Mouse (Mus musculus): ENCODE data around the gene Ubtf.

Ubtf gene

GRCm38 (mm10) chr11:102295598-102296471 lies 23.7 kb downstream of the Ubtf start:
- in situ Hi-C loops (cut with MboI): loop anchor here (25.0 kb wide), 1 partner anchor 859 kb away; the partner anchor contains the start of genes Ifi35, Ptges3l, Rpl27 and Rundc1

GRCm38 (mm10) chr11:102294887-102295597 lies 24.5 kb downstream of the Ubtf start:
- in situ Hi-C loops (cut with MboI): loop anchor here (25.0 kb wide), 1 partner anchor 858 kb away; the partner anchor contains the start of genes Ifi35, Ptges3l, Rpl27 and Rundc1

- in situ Hi-C loops (cut with MboI): loop anchor here (25.0 kb wide), 1 partner anchor 857 kb away; the partner anchor contains the start of genes Ifi35, Ptges3l, Rpl27 and Rundc1
These were observed 25.1 kb downstream of the Ubtf start for GRCm38 (mm10) chr11:102294416-102294815.

- in situ Hi-C loops (cut with MboI): loop anchor here (25.0 kb wide), 1 partner anchor 857 kb away; the partner anchor contains the start of genes Ifi35, Ptges3l, Rpl27 and Rundc1
These were observed 25.6 kb downstream of the Ubtf start for GRCm38 (mm10) chr11:102293971-102294370.

GRCm38 (mm10) chr11:102291051-102291535 lies 28.4 kb downstream of the Ubtf start:
- in situ Hi-C loops (cut with MboI): loop anchor here (25.0 kb wide), 1 partner anchor 854 kb away; the partner anchor contains the start of genes Ifi35, Ptges3l, Rpl27 and Rundc1

- in situ Hi-C loops (cut with MboI): loop anchor here (25.0 kb wide), 1 partner anchor 853 kb away; the partner anchor contains the start of genes Ifi35, Ptges3l, Rpl27 and Rundc1
These were observed 29.4 kb downstream of the Ubtf start for GRCm38 (mm10) chr11:102290141-102290540.

- in situ Hi-C loops (cut with MboI): loop anchor here (25.0 kb wide), 1 partner anchor 852 kb away; the partner anchor contains the start of genes Ifi35, Ptges3l, Rpl27 and Rundc1
These were observed 29.9 kb downstream of the Ubtf start for GRCm38 (mm10) chr11:102289511-102290100.

GRCm38 (mm10) chr11:102288913-102289312 lies 30.6 kb downstream of the Ubtf start:
- in situ Hi-C loops (cut with MboI): loop anchor here (25.0 kb wide), 1 partner anchor 852 kb away; the partner anchor contains the start of genes Ifi35, Ptges3l, Rpl27 and Rundc1

GRCm38 (mm10) chr11:102288027-102288804 lies 31.3 kb downstream of the Ubtf start:
- in situ Hi-C loops (cut with MboI): loop anchor here (25.0 kb wide), 1 partner anchor 851 kb away; the partner anchor contains the start of genes Ifi35, Ptges3l, Rpl27 and Rundc1

GRCm38 (mm10) chr11:102287485-102287884 lies 32.1 kb downstream of the Ubtf start:
- in situ Hi-C loops (cut with MboI): loop anchor here (25.0 kb wide), 1 partner anchor 850 kb away; the partner anchor contains the start of genes Ifi35, Ptges3l, Rpl27 and Rundc1

GRCm38 (mm10) chr11:102285095-102285834 lies 34.3 kb downstream of the Ubtf start:
- in situ Hi-C loops (cut with MboI): loop anchor here (25.0 kb wide), 1 partner anchor 848 kb away; the partner anchor contains the start of genes Ifi35, Ptges3l, Rpl27 and Rundc1

- in situ Hi-C loops (cut with MboI): loop anchor here (25.0 kb wide), 1 partner anchor 847 kb away; the partner anchor contains the start of genes Ifi35, Ptges3l, Rpl27 and Rundc1
These were observed 34.9 kb downstream of the Ubtf start, which contains the start of gene Tmub2 for GRCm38 (mm10) chr11:102284501-102285094. Tmub2 (plus strand) TSS chr11:102284931.

GRCm38 (mm10) chr11:102283922-102284321 lies 35.6 kb downstream of the Ubtf start:
- in situ Hi-C loops (cut with MboI): loop anchor here (25.0 kb wide), 1 partner anchor 847 kb away; the partner anchor contains the start of genes Ifi35, Ptges3l, Rpl27 and Rundc1

GRCm38 (mm10) chr11:102280267-102280666 lies 39.3 kb downstream of the Ubtf start:
- in situ Hi-C loops (cut with MboI): loop anchor here (25.0 kb wide), 1 partner anchor 843 kb away; the partner anchor contains the start of genes Ifi35, Ptges3l, Rpl27 and Rundc1

GRCm38 (mm10) chr11:102279595-102279994 lies 39.9 kb downstream of the Ubtf start:
- in situ Hi-C loops (cut with MboI): loop anchor here (25.0 kb wide), 1 partner anchor 842 kb away; the partner anchor contains the start of genes Ifi35, Ptges3l, Rpl27 and Rundc1

GRCm38 (mm10) chr11:102277754-102278153 lies 41.8 kb downstream of the Ubtf start:
- in situ Hi-C loops (cut with MboI): loop anchor here (25.0 kb wide), 1 partner anchor 840 kb away; the partner anchor contains the start of genes Ifi35, Ptges3l, Rpl27 and Rundc1

GRCm38 (mm10) chr11:102276411-102276915 lies 43.1 kb downstream of the Ubtf start:
- in situ Hi-C loops (cut with MboI): loop anchor here (25.0 kb wide), 1 partner anchor 839 kb away; the partner anchor contains the start of genes Ifi35, Ptges3l, Rpl27 and Rundc1
